Comparison of ENCODE assay signal across 14 mouse cellular contexts in genomic region chr5:31252795-31253545, GRCm38 (mm10). TPM values are rescaled to one million over a fixed set of nuclear protein-coding genes. Genes with fewer than 3 reads are reported as not detected.
DNase-seq lines count a peak whose midpoint lies in the region; ATAC-seq and TF ChIP-seq lines count a peak whose summit lies in the region.
"Had no signal": no experiment of that assay in that cellular context is flagged by ENCODE, and none has a peak within 500 bp of the region (broad histone marks: within the 10 kb centered on the region; RNA-seq: fewer than 3 reads in every experiment).

No protein-coding gene starts in this region.

- no peak overlapping the region for H3K4me2 ChIP-seq in heart, embryonic 14.5 days (ENCODE audit: low read length)

- peak overlapping the region; percentile 25; the same call in 1 of the 2 replicates for H3K9ac ChIP-seq in heart, embryonic 14.5 days (ENCODE audit: low read length)
- H3K9ac ChIP-seq: neural tube, embryonic 12.5 days had no signal

- no peak for ATAC-seq in heart, embryonic 14.5 days (ENCODE audit: insufficient number of reproducible peaks, insufficient read depth, low FRiP score, low read depth)
- ATAC-seq: activated CD4-positive, CD25-positive, alpha-beta regulatory T cell, adult 4 months; CD4-positive, CD25-positive, alpha-beta regulatory T cell, adult 4 months had no signal

- DNase-seq in heart, postnatal 4 days: no peak
- DNase-seq in embryo, embryonic 10 days (ENCODE audit: low spot score): peak; percentile 28
- peak; percentile 48 for DNase-seq in limb, embryonic 10.5 days (ENCODE audit: low spot score)
- no peak for DNase-seq in cerebellum, adult 8-10 months
- DNase-seq in retina, postnatal 1 day: no peak
- no peak for DNase-seq in cerebellum, adult 11 months
- DNase-seq: gastrocnemius, postnatal 10 days; thymus, adult 18-20 months had no signal

- H3K9me3 ChIP-seq in heart, embryonic 14.5 days (ENCODE audit: control insufficient read depth, low read length): no peaks in the 10 kb centered on the region
- no peaks in the 10 kb centered on the region for H3K9me3 ChIP-seq in E14TG2a.4 (ENCODE audit: low read length)
- no peaks in the 10 kb centered on the region for H3K9me3 ChIP-seq in limb, embryonic 10.5 days (replicated peaks)
- H3K9me3 ChIP-seq: neural tube, embryonic 12.5 days had no signal

- H3K4me3 ChIP-seq in heart, embryonic 14.5 days (ENCODE audit: control insufficient read depth in 1 of 2, insufficient read depth in 1 of 2, low read depth in 1 of 2, low read length in 2 of 2): no peak overlapping the region
- H3K4me3 ChIP-seq in E14TG2a.4 (replicated peaks; ENCODE audit: low read length): peak overlapping the region; percentile 81; the same call in 1 of the 2 replicates
- peak overlapping the region; percentile 58 for H3K4me3 ChIP-seq in limb, embryonic 10.5 days
- H3K4me3 ChIP-seq: neural tube, embryonic 12.5 days had no signal

- no peak overlapping the region for H3K27ac ChIP-seq in heart, embryonic 14.5 days (replicated peaks in 1 of 2; ENCODE audit: control insufficient read depth in 1 of 2, insufficient read depth in 1 of 2, low read depth in 2 of 2, low read length in 2 of 2)
- peak overlapping the region; percentile 88 for H3K27ac ChIP-seq in limb, embryonic 10.5 days
- H3K27ac ChIP-seq: neural tube, embryonic 12.5 days had no signal

- H3K4me1 ChIP-seq in heart, embryonic 14.5 days (ENCODE audit: control insufficient read depth in 2 of 2, insufficient read depth in 2 of 2, low read length in 2 of 2): peaks cover 8 to 29% of the 10 kb centered on the region in 2 experiments
- peaks cover 55% of the 10 kb centered on the region for H3K4me1 ChIP-seq in E14TG2a.4 (replicated peaks; ENCODE audit: low read depth, low read length)
- peaks cover 38% of the 10 kb centered on the region for H3K4me1 ChIP-seq in limb, embryonic 10.5 days

- TF ChIP-seq CTCF in E14TG2a.4 (conservative IDR thresholded peaks at IDR 0.05; ENCODE audit: low read length): peak; percentile 9; the same call in 1 of the 2 replicates

- no peaks in the 10 kb centered on the region for H3K27me3 ChIP-seq in heart, embryonic 14.5 days (ENCODE audit: control insufficient read depth, insufficient read depth, low read length)
- H3K27me3 ChIP-seq in E14TG2a.4 (ENCODE audit: insufficient read depth, low read length): peaks cover 7% of the 10 kb centered on the region
- no peaks in the 10 kb centered on the region for H3K27me3 ChIP-seq in limb, embryonic 10.5 days (ENCODE audit: low read depth, poor library complexity, severe bottlenecking)

- WGBS in heart, embryonic 14.5 days: 85% methylated on average over 16 of the region's 16 CpGs
- 67% methylated on average over 16 of the region's 16 CpGs for WGBS in limb, embryonic 10.5 days

- H3K36me3 ChIP-seq in heart, embryonic 14.5 days (ENCODE audit: control insufficient read depth, insufficient read depth, low read length): peaks cover 83% of the 10 kb centered on the region
- peaks cover 82% of the 10 kb centered on the region for H3K36me3 ChIP-seq in E14TG2a.4 (ENCODE audit: insufficient read depth, low read length)
- H3K36me3 ChIP-seq in limb, embryonic 10.5 days: peaks cover 92% of the 10 kb centered on the region

RNA-seq across cellular contexts. Expression of gene Krtcap3, which starts 1.5 kb away (rescaled TPM):
- polyA plus RNA-seq in heart, embryonic 14.5 days (2014; fragmentation: Nextera tagmentation; extraction: Ambion mirVana): 4.8 and 5.4 TPM in 2 replicates
- total RNA-seq in heart, postnatal 4 days (2021): 1 to 10 TPM; 2.4 to 3.1 TPM
- 18.3 and 26.7 TPM in 2 replicates for polyA plus RNA-seq in limb, embryonic 10.5 days (2016; fragmentation: Nextera tagmentation; extraction: Ambion mirVana)

RNA-seq across cellular contexts. Expression of gene Gm9970, which starts 11.9 kb away (rescaled TPM):
- 0.41 and 1.1 TPM in 2 replicates for polyA plus RNA-seq in heart, embryonic 14.5 days (2014; fragmentation: Nextera tagmentation; extraction: Ambion mirVana)
- total RNA-seq in heart, postnatal 4 days (2021): not detected
- 0.40 and 0.48 TPM in 2 replicates for polyA plus RNA-seq in limb, embryonic 10.5 days (2016; fragmentation: Nextera tagmentation; extraction: Ambion mirVana)
- total RNA-seq: gastrocnemius, postnatal 10 days; megakaryocyte-erythroid progenitor cell, adult 5-6 weeks had no signal
- polyA plus RNA-seq: activated CD4-positive, CD25-positive, alpha-beta regulatory T cell, adult 4 months; CD4-positive, CD25-positive, alpha-beta regulatory T cell, adult 4 months had no signal

RNA-seq across cellular contexts. Expression of gene Nrbp1, which starts 12.3 kb away (rescaled TPM):
- polyA plus RNA-seq in heart, embryonic 14.5 days (2014; fragmentation: Nextera tagmentation; extraction: Ambion mirVana): 124 and 125 TPM in 2 replicates
- total RNA-seq in heart, postnatal 4 days (2021): 10 to 100 TPM; 88.1 to 90.0 TPM
- polyA plus RNA-seq in limb, embryonic 10.5 days (2016; fragmentation: Nextera tagmentation; extraction: Ambion mirVana): 118 and 133 TPM in 2 replicates

RNA-seq across cellular contexts. Expression of gene Ppm1g, which starts 32.5 kb away (rescaled TPM):
- polyA plus RNA-seq in heart, embryonic 14.5 days (2014; fragmentation: Nextera tagmentation; extraction: Ambion mirVana): 85.4 and 91.1 TPM in 2 replicates
- total RNA-seq in heart, postnatal 4 days (2021): 10 to 100 TPM; 94.7 to 97.0 TPM
- polyA plus RNA-seq in limb, embryonic 10.5 days (2016; fragmentation: Nextera tagmentation; extraction: Ambion mirVana): 189 and 210 TPM in 2 replicates

RNA-seq across cellular contexts. Expression of gene Ift172, which starts 37.9 kb away (rescaled TPM):
- polyA plus RNA-seq in heart, embryonic 14.5 days (2014; fragmentation: Nextera tagmentation; extraction: Ambion mirVana): 22.3 and 28.5 TPM in 2 replicates
- 10 to 100 TPM; 27.1 to 38.4 TPM for total RNA-seq in heart, postnatal 4 days (2021)
- 34.7 and 48.6 TPM in 2 replicates for polyA plus RNA-seq in limb, embryonic 10.5 days (2016; fragmentation: Nextera tagmentation; extraction: Ambion mirVana)

Comparison
In these comparisons a context has a peak if more than half of its experiments do, and no peak if none do; other contexts are left out.
1. H3K4me3 ChIP-seq: peak in E14TG2a.4 (single experiment) and limb, embryonic 10.5 days (single experiment); none in heart, embryonic 14.5 days (0 of 2).
2. DNase-seq: peak in embryo, embryonic 10 days (single experiment) and limb, embryonic 10.5 days (single experiment); none in heart, postnatal 4 days (single experiment), cerebellum, adult 8-10 months (single experiment), retina, postnatal 1 day (single experiment) and cerebellum, adult 11 months (single experiment).